Mouse (Mus musculus): Measurements from ENCODE around the gene Igfbpl1. TPM values are rescaled to one million over a fixed set of nuclear protein-coding genes. Genes with fewer than 3 reads are reported as not detected.

The Igfbpl1 gene
- total and polyA plus RNA-seq, 3 experiments, result not detected

GRCm38 (mm10) chr4:45764141-45764494 lies 62.6 kb downstream of the Igfbpl1 start:
- DNase-seq (ENCODE audit: extremely low read depth), result no peak
- TF ChIP-seq RAD21 (IDR thresholded peaks at IDR 0.05; ENCODE audit: low read depth, low read length) (no peak), SMC3 (IDR thresholded peaks at IDR 0.05; ENCODE audit: low read depth, low read length) (no peak), GABPA (IDR thresholded peaks at IDR 0.05; ENCODE audit: insufficient replicate concordance, low read depth, low read length) (no peak), USF2 (conservative IDR thresholded peaks at IDR 0.05; ENCODE audit: low read depth, low read length) (no peak), MAFK (IDR thresholded peaks at IDR 0.05; ENCODE audit: insufficient replicate concordance, low read length) (no peak), MXI1 (IDR thresholded peaks at IDR 0.05; ENCODE audit: low read depth, low read length) (no peak), POLR2A (IDR thresholded peaks at IDR 0.05; ENCODE audit: low read depth, low read length) (no peak), HCFC1 (IDR thresholded peaks at IDR 0.05; ENCODE audit: low read depth, low read length) (no peak), NELFE (IDR thresholded peaks at IDR 0.05; ENCODE audit: low read depth, low read length) (no peak), RCOR1 (conservative IDR thresholded peaks at IDR 0.05; ENCODE audit: low read depth, low read length) (no peak), BHLHE40 (IDR thresholded peaks at IDR 0.05; ENCODE audit: low read depth, low read length) (no peak), ELF1 (IDR thresholded peaks at IDR 0.05; ENCODE audit: low read depth, low read length) (no peak), JUN (IDR thresholded peaks at IDR 0.05; ENCODE audit: insufficient read depth, low read depth, low read length) (no peak), MYC (IDR thresholded peaks at IDR 0.05; ENCODE audit: low read depth, low read length) (no peak), KAT2A (IDR thresholded peaks at IDR 0.05; ENCODE audit: insufficient replicate concordance, low read length) (no peak), MAZ (IDR thresholded peaks at IDR 0.05; ENCODE audit: low read depth, low read length) (no peak), UBTF (IDR thresholded peaks at IDR 0.05; ENCODE audit: low read depth, low read length) (no peak)
- in situ Hi-C loops (cut with MboI; ENCODE audit: low pct_ligation_motif_present, low pct_unique_long_range_greater_than_20kb, low sequenced_read_pairs), result loop anchor here (10.0 kb wide), 2 partner anchors 229 to 349 kb away; partner anchors contain the start of gene Shb
- Histone ChIP-seq H3K4me2 (ENCODE audit: insufficient read depth, low read depth, poor library complexity, severe bottlenecking) (no peak overlapping the region), H3K27ac (ENCODE audit: insufficient read depth, low read depth) (no peak overlapping the region), H3K27me3 (replicated peaks) (no peaks in the 10 kb centered on the region), H3K79me2 (replicated peaks; ENCODE audit: control insufficient read depth, extremely low read depth, insufficient read depth, poor library complexity, severe bottlenecking) (no peaks in the 10 kb centered on the region), H3K36me3 (replicated peaks in 1 of 2; ENCODE audit: control insufficient read depth in 1 of 2, insufficient read depth in 1 of 2, low read length in 1 of 2) (no peaks in the 10 kb centered on the region), H3K4me3 (replicated peaks in 1 of 3; ENCODE audit: low read depth in 2 of 3, low read length in 2 of 3, poor library complexity in 1 of 3) (no peak overlapping the region), H3K4me1 (ENCODE audit: control insufficient read depth in 1 of 2, insufficient read depth in 2 of 2) (peaks cover 0 to 28% of the 10 kb centered on the region in 2 experiments; a peak in 2 of 4 replicates), H3K9ac (ENCODE audit: insufficient read depth, low read depth) (no peak overlapping the region), H3K9me3 (replicated peaks; ENCODE audit: low read length) (peaks cover 2% of the 10 kb centered on the region)
- dilution Hi-C loops (cut with MboI; ENCODE audit: extremely low pct_ligation_motif_present, extremely low pct_unique_long_range_greater_than_20kb, low sequenced_read_pairs), result no loop called here

GRCm38 (mm10) chr4:45763288-45764140 lies 63.2 kb downstream of the Igfbpl1 start:
- Histone ChIP-seq H3K9me3 (replicated peaks; ENCODE audit: low read length) (peaks cover 2% of the 10 kb centered on the region), H3K9ac (ENCODE audit: insufficient read depth, low read depth) (no peak overlapping the region), H3K4me3 (replicated peaks in 1 of 3; ENCODE audit: low read depth in 2 of 3, low read length in 2 of 3, poor library complexity in 1 of 3) (no peak overlapping the region), H3K4me1 (ENCODE audit: control insufficient read depth in 1 of 2, insufficient read depth in 2 of 2) (peaks cover 0 to 32% of the 10 kb centered on the region in 2 experiments; a peak in 2 of 4 replicates), H3K36me3 (replicated peaks in 1 of 2; ENCODE audit: control insufficient read depth in 1 of 2, insufficient read depth in 1 of 2, low read length in 1 of 2) (no peaks in the 10 kb centered on the region), H3K4me2 (ENCODE audit: insufficient read depth, low read depth, poor library complexity, severe bottlenecking) (no peak overlapping the region), H3K27me3 (replicated peaks) (no peaks in the 10 kb centered on the region), H3K27ac (ENCODE audit: insufficient read depth, low read depth) (no peak overlapping the region), H3K79me2 (replicated peaks; ENCODE audit: control insufficient read depth, extremely low read depth, insufficient read depth, poor library complexity, severe bottlenecking) (no peaks in the 10 kb centered on the region)
- TF ChIP-seq E2F4 (IDR thresholded peaks at IDR 0.05; ENCODE audit: insufficient replicate concordance, low read depth, low read length) (no peak), KAT2A (IDR thresholded peaks at IDR 0.05; ENCODE audit: insufficient replicate concordance, low read length) (no peak), CHD1 (IDR thresholded peaks at IDR 0.05; ENCODE audit: low read depth, low read length) (no peak), MAZ (IDR thresholded peaks at IDR 0.05; ENCODE audit: low read depth, low read length) (no peak), POLR2AphosphoS2 (IDR thresholded peaks at IDR 0.05; ENCODE audit: low read depth, low read length) (no peak), ELF1 (IDR thresholded peaks at IDR 0.05; ENCODE audit: low read depth, low read length) (no peak), RAD21 (IDR thresholded peaks at IDR 0.05; ENCODE audit: low read depth, low read length) (no peak), TBP (conservative IDR thresholded peaks at IDR 0.05; ENCODE audit: low read depth, low read length) (no peak), ZKSCAN1 (IDR thresholded peaks at IDR 0.05; ENCODE audit: borderline replicate concordance, low read depth, low read length) (no peak), PAX5 (IDR thresholded peaks at IDR 0.05; ENCODE audit: low read length) (no peak), MXI1 (IDR thresholded peaks at IDR 0.05; ENCODE audit: low read depth, low read length) (no peak), ZC3H11A (IDR thresholded peaks at IDR 0.05; ENCODE audit: low read depth, low read length) (no peak), UBTF (IDR thresholded peaks at IDR 0.05; ENCODE audit: low read depth, low read length) (no peak)
- DNase-seq (ENCODE audit: extremely low read depth), result no peak
- dilution Hi-C loops (cut with MboI; ENCODE audit: extremely low pct_ligation_motif_present, extremely low pct_unique_long_range_greater_than_20kb, low sequenced_read_pairs), result no loop called here
- in situ Hi-C loops (cut with MboI; ENCODE audit: low pct_ligation_motif_present, low pct_unique_long_range_greater_than_20kb, low sequenced_read_pairs), result loop anchor here (10.0 kb wide), 2 partner anchors 229 to 349 kb away; partner anchors contain the start of gene Shb
